Mouse (Mus musculus) cerebellum, adult 2 months (tissue): ENCODE results near the gene Rab1b.

Experiments
- CTCF ChIP-seq: fragments of 200-500 bp; IDR thresholded peaks from 2 replicates; pipeline ENCODE4 v1.5.1; 2011; ENCODE audit warnings: low read depth, mild to moderate bottlenecking, control low read depth, low read length, moderate library complexity, borderline replicate concordance; ENCODE audit not compliant: insufficient read depth
- POLR2A ChIP-seq: fragments of 200-500 bp; IDR thresholded peaks from 2 replicates; pipeline ENCODE4 v1.6.1; 2011; ENCODE audit warnings: low read length, control low read depth, borderline replicate concordance; ENCODE audit not compliant: insufficient read depth

GRCm38 (mm10) chr19:5108271-5108575 is 1.4 kb upstream of the Rab1b start:
- TF ChIP-seq CTCF (no peak), POLR2A (no peak)
